Mouse (Mus musculus): Measurements from ENCODE around the gene Ttc39a. TPM values are rescaled to one million over a fixed set of nuclear protein-coding genes. Genes with fewer than 3 reads are reported as not detected.

The Ttc39a gene
- total RNA-seq, 2 experiments from 2014 or later = 0.89 to 1.4 TPM

Other genes with a start within 250 kb of the Ttc39a start
- 100 to 1,000 TPM in 1 of 2 experiments, 10 to 100 TPM in 1; 97.8 to 104 TPM for gene Osbpl9, start 204.4 kb upstream of the Ttc39a start, total RNA-seq (2021)
- not detected for gene Calr4, start 172.1 kb upstream of the Ttc39a start, total RNA-seq (2021)
- gene Eps15, start 126.4 kb upstream of the Ttc39a start, total RNA-seq (2021) = 10 to 100 TPM; 45.7 to 51.3 TPM
- 100 to 1,000 TPM; 102 to 106 TPM for gene Rnf11, start 78.1 kb downstream of the Ttc39a start, total RNA-seq (2021)
- gene 4930522H14Rik, start 124.7 kb downstream of the Ttc39a start, total RNA-seq (2021) = not detected